Mouse (Mus musculus): ENCODE data around the gene Gsk3b. TPM values are rescaled to one million over a fixed set of nuclear protein-coding genes. Genes with fewer than 3 reads are reported as not detected.
A peak's percentile ranks its signal among the peaks of the same experiment; 100 is the strongest.

The Gsk3b gene
- polyA plus RNA-seq, 1 experiment from 2014 or later, result 172 TPM

DNA sequence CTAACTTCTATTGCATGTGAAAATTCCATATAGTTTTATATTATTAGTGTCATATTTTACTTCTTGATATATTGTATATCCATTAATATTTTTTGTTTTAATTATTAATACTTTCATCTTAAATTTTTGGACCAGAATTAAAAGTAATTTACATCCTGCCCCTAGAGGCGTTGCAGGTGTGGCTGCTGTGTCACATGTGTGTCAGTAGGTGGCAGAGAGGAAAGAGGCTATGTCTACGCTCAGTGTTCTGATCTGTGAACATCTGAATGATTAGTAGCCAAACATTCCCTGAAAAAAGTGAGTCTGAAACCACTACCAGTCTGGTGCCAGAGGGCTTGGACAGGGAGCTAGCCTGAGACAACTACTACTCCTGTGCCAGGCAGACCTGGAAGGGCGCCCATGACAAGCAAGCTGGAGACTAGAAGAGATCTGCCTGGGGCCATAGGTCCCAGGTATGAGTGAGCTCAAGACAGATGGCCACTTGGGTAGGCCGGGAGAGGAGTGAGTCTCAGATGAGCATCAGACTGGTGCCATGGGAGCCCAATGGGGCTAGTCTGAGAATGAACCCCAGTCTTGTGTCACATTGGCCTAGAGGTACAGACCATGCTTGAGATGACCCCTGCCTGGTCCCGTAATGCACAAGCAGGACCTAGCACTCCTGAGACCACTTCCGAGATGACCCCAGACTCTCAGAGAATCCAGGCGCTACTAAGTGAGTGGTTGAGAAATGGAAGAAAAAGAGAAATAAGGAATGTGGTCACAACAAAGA is 69.2 kb downstream of the Gsk3b start:
- no peak overlapping the region for H3K9ac ChIP-seq (replicated peaks)
- peaks cover 9% of the 10 kb centered on the region for H3K4me1 ChIP-seq (replicated peaks)
- no peak overlapping the region for H3K4me3 ChIP-seq (replicated peaks)
- no peaks in the 10 kb centered on the region for H3K9me3 ChIP-seq
- peak; percentile 39; the same call in 1 of the 2 replicates for ATAC-seq
- H3K36me3 ChIP-seq, result peaks cover 6% of the 10 kb centered on the region; the same call in 1 of the 2 replicates
- H3K27me3 ChIP-seq, result no peaks in the 10 kb centered on the region
- H3K4me2 ChIP-seq (replicated peaks), result no peak overlapping the region
- no peak overlapping the region for H3K27ac ChIP-seq
- WGBS, result 93% methylated on average over 7 of the region's 7 CpGs

DNA sequence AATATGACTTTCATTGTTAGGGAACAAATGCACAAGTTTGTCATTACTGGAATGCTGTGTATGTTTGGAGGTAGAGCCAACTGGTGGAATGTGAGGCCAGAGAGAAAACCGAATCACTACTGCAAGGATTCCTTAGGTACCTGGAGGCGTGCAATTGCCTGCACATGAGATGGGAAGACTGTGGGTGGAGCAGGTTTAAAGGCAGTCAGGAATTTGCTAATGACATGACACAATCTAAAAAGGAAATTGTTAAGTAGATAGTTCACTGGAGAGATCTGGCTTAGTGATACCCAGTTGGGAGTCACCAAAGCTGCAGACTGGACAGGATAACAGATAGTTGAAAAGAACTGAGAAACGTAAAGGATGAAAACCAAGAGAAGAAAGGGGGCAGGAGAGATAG is 73.2 kb downstream of the Gsk3b start:
- H3K27me3 ChIP-seq, result no peaks in the 10 kb centered on the region
- no peak overlapping the region for H3K4me2 ChIP-seq (replicated peaks)
- H3K9me3 ChIP-seq, result no peaks in the 10 kb centered on the region
- WGBS, result 90% methylated on average over 3 of the region's 3 CpGs
- H3K27ac ChIP-seq, result no peak overlapping the region
- no peak overlapping the region for H3K9ac ChIP-seq (replicated peaks)
- no peak overlapping the region for H3K4me3 ChIP-seq (replicated peaks)
- H3K4me1 ChIP-seq (replicated peaks), result peaks cover 9% of the 10 kb centered on the region
- no peak for ATAC-seq
- H3K36me3 ChIP-seq, result 0 out of 2 replicates have a peak, but pooled peaks cover 3% of the 10 kb centered on the region

GRCm38 (mm10) chr16:38164811-38165591 is 76.2 kb downstream of the Gsk3b start:
- Histone ChIP-seq H3K4me1 (replicated peaks) (no peaks in the 10 kb centered on the region), H3K4me2 (replicated peaks) (no peak overlapping the region), H3K4me3 (replicated peaks) (no peak overlapping the region), H3K36me3 (0 out of 2 replicates have a peak, but pooled peaks cover 3% of the 10 kb centered on the region), H3K27me3 (no peaks in the 10 kb centered on the region), H3K9me3 (no peaks in the 10 kb centered on the region), H3K27ac (no peak overlapping the region), H3K9ac (replicated peaks) (no peak overlapping the region)
- 94% methylated on average over 7 of the region's 7 CpGs for WGBS
- ATAC-seq, result no peak

- peaks cover 6% of the 10 kb centered on the region; the same call in 1 of the 2 replicates for H3K4me1 ChIP-seq (replicated peaks)
- WGBS, result 98% methylated on average over 5 of the region's 5 CpGs
- no peaks in the 10 kb centered on the region for H3K27me3 ChIP-seq
- H3K27ac ChIP-seq, result no peak overlapping the region
- H3K4me3 ChIP-seq (replicated peaks), result no peak overlapping the region
- H3K4me2 ChIP-seq (replicated peaks), result no peak overlapping the region
- no peak for ATAC-seq
- no peaks in the 10 kb centered on the region for H3K9me3 ChIP-seq
- H3K36me3 ChIP-seq, result peaks cover 13% of the 10 kb centered on the region
- no peak overlapping the region for H3K9ac ChIP-seq (replicated peaks)
These were observed 80.2 kb downstream of the Gsk3b start for GRCm38 (mm10) chr16:38168971-38169370.

- 84% methylated on average over 4 of the region's 4 CpGs for WGBS
- Histone ChIP-seq H3K36me3 (peaks cover 9% of the 10 kb centered on the region), H3K4me3 (replicated peaks) (no peak overlapping the region), H3K27ac (no peak overlapping the region), H3K27me3 (no peaks in the 10 kb centered on the region), H3K4me1 (replicated peaks) (0 out of 2 replicates have a peak, but pooled peaks cover 4% of the 10 kb centered on the region), H3K9me3 (no peaks in the 10 kb centered on the region), H3K9ac (replicated peaks) (no peak overlapping the region), H3K4me2 (replicated peaks) (no peak overlapping the region)
- no peak for ATAC-seq
These were observed 90.3 kb downstream of the Gsk3b start for GRCm38 (mm10) chr16:38179150-38179549.

DNA sequence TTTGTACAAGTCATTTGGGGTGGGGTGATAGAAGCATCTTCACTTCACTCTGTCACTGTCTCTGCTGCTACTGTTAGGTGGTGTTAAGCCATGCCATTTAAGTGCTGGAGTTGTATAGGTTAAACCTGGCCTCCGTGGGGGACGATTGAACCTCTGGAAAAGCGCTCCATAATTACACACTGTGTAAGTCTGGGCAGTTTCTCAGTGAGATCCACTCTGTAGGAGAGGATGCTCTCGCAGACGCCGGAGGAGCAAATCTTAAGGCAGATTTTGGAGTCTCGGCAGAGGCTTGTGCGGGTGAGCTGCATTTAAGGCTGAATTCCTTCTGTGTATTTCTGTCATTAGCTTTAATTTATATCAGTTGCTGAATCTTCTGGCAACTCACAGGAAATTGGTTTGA is 92.6 kb downstream of the Gsk3b start:
- Histone ChIP-seq H3K4me2 (replicated peaks) (no peak overlapping the region), H3K9ac (replicated peaks) (no peak overlapping the region), H3K36me3 (peaks cover 22% of the 10 kb centered on the region), H3K4me1 (replicated peaks) (peaks cover 11% of the 10 kb centered on the region; the same call in 1 of the 2 replicates), H3K27ac (no peak overlapping the region), H3K4me3 (replicated peaks) (no peak overlapping the region), H3K9me3 (no peaks in the 10 kb centered on the region), H3K27me3 (no peaks in the 10 kb centered on the region)
- WGBS, result 94% methylated on average over 8 of the region's 8 CpGs
- ATAC-seq, result no peak

DNA sequence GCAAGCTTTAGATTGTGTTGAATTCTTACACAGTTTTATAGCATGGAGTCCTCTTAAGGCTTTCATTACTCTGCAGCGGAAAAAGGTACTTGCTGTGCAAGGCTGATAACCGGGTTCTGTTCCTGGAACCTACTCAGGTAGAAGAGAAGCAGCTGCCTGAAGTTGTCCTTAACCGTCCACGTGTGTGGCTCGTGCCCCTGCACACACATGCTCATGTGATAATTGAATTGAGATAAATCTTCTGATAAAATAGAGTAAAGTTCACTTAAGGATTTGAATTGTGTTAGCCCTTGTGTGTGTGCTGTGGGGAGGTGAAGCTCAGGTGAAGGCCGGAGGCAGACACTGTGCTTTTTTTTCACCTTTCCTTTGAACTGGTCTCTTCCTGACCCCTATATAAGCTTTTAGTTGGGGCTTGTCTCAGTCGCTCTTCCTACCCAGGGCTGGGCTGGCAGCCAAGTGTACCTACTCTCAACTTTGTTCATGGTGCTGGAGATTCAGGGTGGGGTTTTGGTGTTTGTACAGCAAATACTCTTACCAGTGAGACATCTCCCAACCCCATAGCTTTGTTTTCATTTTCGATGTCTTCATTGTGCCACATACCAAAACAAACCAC is 96.0 kb downstream of the Gsk3b start:
- H3K4me2 ChIP-seq (replicated peaks), result no peak overlapping the region
- peaks cover 11% of the 10 kb centered on the region; the same call in 1 of the 2 replicates for H3K4me1 ChIP-seq (replicated peaks)
- H3K36me3 ChIP-seq, result peaks cover 36% of the 10 kb centered on the region
- H3K27ac ChIP-seq, result no peak overlapping the region
- H3K9me3 ChIP-seq, result no peaks in the 10 kb centered on the region
- ATAC-seq, result no peak
- H3K4me3 ChIP-seq (replicated peaks), result no peak overlapping the region
- 87% methylated on average over 8 of the region's 8 CpGs for WGBS
- no peaks in the 10 kb centered on the region for H3K27me3 ChIP-seq
- no peak overlapping the region for H3K9ac ChIP-seq (replicated peaks)

DNA sequence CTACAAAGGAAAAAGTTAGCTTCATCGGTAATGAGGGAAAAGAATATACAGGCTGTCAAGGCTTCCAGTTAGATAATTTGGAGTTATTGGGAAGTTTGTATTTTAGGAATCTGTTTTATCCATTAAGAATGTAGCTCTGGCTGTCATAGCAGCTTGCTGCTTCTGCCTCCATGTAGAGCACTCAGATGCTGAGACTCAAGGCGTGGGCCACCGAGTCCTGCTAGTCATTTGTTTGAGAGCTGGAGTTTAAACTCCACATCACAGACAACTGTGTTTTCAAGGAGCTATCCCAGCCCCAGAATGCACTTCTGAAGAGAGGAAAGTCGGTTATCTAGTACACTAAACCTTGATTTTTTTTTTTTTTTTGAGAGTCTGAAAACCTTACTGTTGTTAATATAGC is 101.2 kb downstream of the Gsk3b start:
- 93% methylated on average over 4 of the region's 4 CpGs for WGBS
- H3K27me3 ChIP-seq, result no peaks in the 10 kb centered on the region
- H3K36me3 ChIP-seq, result peaks cover 50% of the 10 kb centered on the region
- no peak for ATAC-seq
- peaks cover 5% of the 10 kb centered on the region; the same call in 1 of the 2 replicates for H3K4me1 ChIP-seq (replicated peaks)
- H3K4me2 ChIP-seq (replicated peaks), result no peak overlapping the region
- no peak overlapping the region for H3K27ac ChIP-seq
- H3K9ac ChIP-seq (replicated peaks), result no peak overlapping the region
- no peak overlapping the region for H3K4me3 ChIP-seq (replicated peaks)
- H3K9me3 ChIP-seq, result no peaks in the 10 kb centered on the region

- no peak overlapping the region for H3K9ac ChIP-seq (replicated peaks)
- no peak for ATAC-seq
- peaks cover 3% of the 10 kb centered on the region; the same call in 1 of the 2 replicates for H3K4me1 ChIP-seq (replicated peaks)
- H3K9me3 ChIP-seq, result no peaks in the 10 kb centered on the region
- peaks cover 51% of the 10 kb centered on the region for H3K36me3 ChIP-seq
- H3K27ac ChIP-seq, result no peak overlapping the region
- H3K4me2 ChIP-seq (replicated peaks), result no peak overlapping the region
- no peak overlapping the region for H3K4me3 ChIP-seq (replicated peaks)
- H3K27me3 ChIP-seq, result no peaks in the 10 kb centered on the region
- 93% methylated on average over 3 of the region's 3 CpGs for WGBS
These were observed 101.7 kb downstream of the Gsk3b start for GRCm38 (mm10) chr16:38190531-38190930.

- H3K9ac ChIP-seq (replicated peaks), result no peak overlapping the region
- WGBS, result 92% methylated on average over 6 of the region's 6 CpGs
- H3K27me3 ChIP-seq, result no peaks in the 10 kb centered on the region
- no peak overlapping the region for H3K4me2 ChIP-seq (replicated peaks)
- ATAC-seq, result no peak
- no peak overlapping the region for H3K27ac ChIP-seq
- H3K4me1 ChIP-seq (replicated peaks), result no peaks in the 10 kb centered on the region
- H3K36me3 ChIP-seq, result peaks cover 52% of the 10 kb centered on the region
- H3K9me3 ChIP-seq, result no peaks in the 10 kb centered on the region
- H3K4me3 ChIP-seq (replicated peaks), result no peak overlapping the region
These were observed 102.7 kb downstream of the Gsk3b start for GRCm38 (mm10) chr16:38191460-38191859.

- WGBS, result 90% methylated on average over 6 of the region's 6 CpGs
- no peak overlapping the region for H3K4me3 ChIP-seq (replicated peaks)
- no peak overlapping the region for H3K9ac ChIP-seq (replicated peaks)
- H3K27ac ChIP-seq, result no peak overlapping the region
- H3K4me2 ChIP-seq (replicated peaks), result no peak overlapping the region
- H3K9me3 ChIP-seq, result no peaks in the 10 kb centered on the region
- H3K4me1 ChIP-seq (replicated peaks), result 0 out of 2 replicates have a peak, but pooled peaks cover 4% of the 10 kb centered on the region
- ATAC-seq, result no peak
- H3K36me3 ChIP-seq, result peaks cover 52% of the 10 kb centered on the region
- H3K27me3 ChIP-seq, result no peaks in the 10 kb centered on the region
These were observed 103.8 kb downstream of the Gsk3b start for GRCm38 (mm10) chr16:38192640-38193039.

GRCm38 (mm10) chr16:38197299-38197698 is 108.5 kb downstream of the Gsk3b start:
- ATAC-seq, result peak; percentile 73
- no peak overlapping the region for H3K9ac ChIP-seq (replicated peaks)
- H3K27me3 ChIP-seq, result no peaks in the 10 kb centered on the region
- peaks cover 43% of the 10 kb centered on the region for H3K36me3 ChIP-seq
- 0 out of 2 replicates have a peak, but pooled peaks cover 4% of the 10 kb centered on the region for H3K4me1 ChIP-seq (replicated peaks)
- no peak overlapping the region; the same call in 1 of the 2 replicates for H3K27ac ChIP-seq
- no peak overlapping the region for H3K4me2 ChIP-seq (replicated peaks)
- H3K9me3 ChIP-seq, result no peaks in the 10 kb centered on the region
- 48% methylated on average over 4 of the region's 4 CpGs for WGBS
- no peak overlapping the region for H3K4me3 ChIP-seq (replicated peaks)

All from midbrain, embryonic 13.5 days (tissue).